Mouse (Mus musculus): Measurements from ENCODE around the gene Gm11084. TPM values are rescaled to one million over a fixed set of nuclear protein-coding genes. Genes with fewer than 3 reads are reported as not detected.

Gene Gm11084
- polyA plus RNA-seq, 1 experiment from 2014 or later, result not detected

GRCm38 (mm10) chr2:72970302-72970701 is 16.2 kb downstream of the Gm11084 start:
- WGBS, result 94% methylated on average over 4 of the region's 4 CpGs
- Histone ChIP-seq H3K4me1 (peaks cover 5% of the 10 kb centered on the region; the same call in 1 of the 2 replicates), H3K36me3 (peaks cover 67% of the 10 kb centered on the region), H3K27ac (replicated peaks) (no peak overlapping the region), H3K4me3 (no peak overlapping the region), H3K27me3 (ENCODE audit: low read depth, poor library complexity, severe bottlenecking) (no peaks in the 10 kb centered on the region), H3K9me3 (replicated peaks) (no peaks in the 10 kb centered on the region)
- DNase-seq (ENCODE audit: low spot score), result no peak

- Histone ChIP-seq H3K27me3 (ENCODE audit: low read depth, poor library complexity, severe bottlenecking) (no peaks in the 10 kb centered on the region), H3K4me1 (no peaks in the 10 kb centered on the region), H3K27ac (replicated peaks) (no peak overlapping the region), H3K4me3 (no peak overlapping the region), H3K36me3 (peaks cover 78% of the 10 kb centered on the region), H3K9me3 (replicated peaks) (no peaks in the 10 kb centered on the region)
- WGBS, result 90% methylated on average over 1 of the region's 1 CpGs
- DNase-seq (ENCODE audit: low spot score), result no peak
These were observed 18.0 kb downstream of the Gm11084 start for GRCm38 (mm10) chr2:72968536-72968935.

DNA sequence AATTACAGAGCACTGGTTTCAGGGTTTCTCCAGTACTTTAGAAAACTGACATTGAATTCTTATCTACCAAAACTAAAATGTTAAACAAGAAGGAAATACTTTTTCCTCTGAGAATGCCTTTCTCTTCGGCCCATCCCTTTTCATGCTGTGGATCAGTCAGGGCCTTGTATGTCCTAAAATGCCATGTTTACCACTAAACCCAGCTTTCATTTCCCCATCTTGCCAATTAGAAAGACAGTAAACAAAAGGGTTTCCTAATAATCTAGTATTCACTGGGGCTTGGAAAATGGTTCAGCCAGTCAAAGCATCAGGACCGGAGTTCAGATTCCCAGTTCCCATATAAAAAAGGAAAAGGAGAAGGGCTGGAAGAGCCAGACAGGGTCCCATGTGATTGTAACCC is 21.1 kb downstream of the Gm11084 start:
- WGBS, result 92% methylated on average over 2 of the region's 2 CpGs
- peaks cover 89% of the 10 kb centered on the region for H3K36me3 ChIP-seq

GRCm38 (mm10) chr2:72956415-72956814 is 30.1 kb downstream of the Gm11084 start:
- Histone ChIP-seq H3K27ac (replicated peaks) (no peak overlapping the region), H3K36me3 (peaks cover 96% of the 10 kb centered on the region), H3K27me3 (ENCODE audit: low read depth, poor library complexity, severe bottlenecking) (no peaks in the 10 kb centered on the region), H3K4me3 (no peak overlapping the region), H3K4me1 (no peaks in the 10 kb centered on the region), H3K9me3 (replicated peaks) (no peaks in the 10 kb centered on the region; the same call in 1 of the 2 replicates)
- no peak for DNase-seq (ENCODE audit: low spot score)
- 97% methylated on average over 3 of the region's 3 CpGs for WGBS

More for the DNA sequence above, 21.1 kb downstream of the Gm11084 start:
- DNase-seq (ENCODE audit: low spot score), result no peak
- Histone ChIP-seq H3K4me3 (no peak overlapping the region), H3K27ac (replicated peaks) (no peak overlapping the region), H3K4me1 (no peaks in the 10 kb centered on the region), H3K9me3 (replicated peaks) (no peaks in the 10 kb centered on the region), H3K27me3 (ENCODE audit: low read depth, poor library complexity, severe bottlenecking) (no peaks in the 10 kb centered on the region)

GRCm38 (mm10) chr2:72952979-72953378 is 33.5 kb downstream of the Gm11084 start:
- Histone ChIP-seq H3K36me3 (peaks cover 94% of the 10 kb centered on the region), H3K4me1 (no peaks in the 10 kb centered on the region), H3K4me3 (no peak overlapping the region), H3K9me3 (replicated peaks) (no peaks in the 10 kb centered on the region; the same call in 1 of the 2 replicates), H3K27me3 (ENCODE audit: low read depth, poor library complexity, severe bottlenecking) (no peaks in the 10 kb centered on the region), H3K27ac (replicated peaks) (no peak overlapping the region)
- no peak for DNase-seq (ENCODE audit: low spot score)
- 95% methylated on average over 3 of the region's 3 CpGs for WGBS

DNA sequence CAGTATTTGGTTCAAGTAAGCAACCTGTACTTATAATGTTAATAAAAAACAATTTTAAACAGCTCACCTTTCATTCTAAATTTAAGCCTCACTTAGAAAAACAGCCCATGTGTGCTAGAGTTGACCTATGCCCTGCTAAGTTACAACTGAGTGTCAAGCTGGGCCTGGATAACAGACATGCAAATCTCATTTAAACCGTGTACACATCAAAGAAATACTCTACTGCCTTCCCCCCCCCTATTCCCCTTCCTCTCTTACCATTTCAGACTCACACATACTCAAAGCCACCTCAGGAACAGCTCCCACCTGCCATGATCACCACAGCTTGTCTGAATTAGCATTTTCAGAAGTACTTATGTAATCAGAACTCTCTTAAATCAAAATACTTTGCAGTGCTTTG is 50.6 kb downstream of the Gm11084 start:
- DNase-seq (ENCODE audit: low spot score), result no peak
- WGBS, result 23% methylated on average over 1 of the region's 1 CpGs

GRCm38 (mm10) chr2:72932186-72932585 is 54.3 kb downstream of the Gm11084 start:
- DNase-seq (ENCODE audit: low spot score), result no peak
- H3K4me1 ChIP-seq, result peaks cover 2% of the 10 kb centered on the region; the same call in 1 of the 2 replicates
- no peaks in the 10 kb centered on the region for H3K9me3 ChIP-seq (replicated peaks)
- no peaks in the 10 kb centered on the region for H3K27me3 ChIP-seq (ENCODE audit: low read depth, poor library complexity, severe bottlenecking)
- no peak overlapping the region for H3K27ac ChIP-seq (replicated peaks)
- H3K4me3 ChIP-seq, result no peak overlapping the region
- peaks cover 16% of the 10 kb centered on the region for H3K36me3 ChIP-seq

More for the DNA sequence above, 50.6 kb downstream of the Gm11084 start:
- no peak overlapping the region for H3K27ac ChIP-seq (replicated peaks)
- H3K36me3 ChIP-seq, result peaks cover 49% of the 10 kb centered on the region
- no peaks in the 10 kb centered on the region for H3K27me3 ChIP-seq (ENCODE audit: low read depth, poor library complexity, severe bottlenecking)
- H3K4me3 ChIP-seq, result no peak overlapping the region
- no peaks in the 10 kb centered on the region for H3K9me3 ChIP-seq (replicated peaks)
- peaks cover 2% of the 10 kb centered on the region; the same call in 1 of the 2 replicates for H3K4me1 ChIP-seq

GRCm38 (mm10) chr2:72924981-72925380 is 61.5 kb downstream of the Gm11084 start:
- no peaks in the 10 kb centered on the region for H3K27me3 ChIP-seq (ENCODE audit: low read depth, poor library complexity, severe bottlenecking)
- no peaks in the 10 kb centered on the region for H3K9me3 ChIP-seq (replicated peaks)
- H3K4me3 ChIP-seq, result no peak overlapping the region
- no peaks in the 10 kb centered on the region for H3K36me3 ChIP-seq
- DNase-seq (ENCODE audit: low spot score), result no peak
- 90% methylated on average over 10 of the region's 10 CpGs for WGBS
- H3K4me1 ChIP-seq, result no peaks in the 10 kb centered on the region
- no peak overlapping the region for H3K27ac ChIP-seq (replicated peaks)

Small RNAs within 50 kb of the gene (microRNA-seq; reads per million reads assigned to microRNA genes)
- gene Gm25960, result not detected

Other genes starting within 250 kb of the Gm11084 start
- gene Sp3, start 6.3 kb downstream of the Gm11084 start, polyA plus RNA-seq (2016; fragmentation: Nextera tagmentation; extraction: Ambion mirVana), result 43.2 and 50.7 TPM in 2 replicates
- gene Ola1, start 232.2 kb upstream of the Gm11084 start, polyA plus RNA-seq (2016; fragmentation: Nextera tagmentation; extraction: Ambion mirVana), result 92.1 and 103 TPM in 2 replicates